Mouse (Mus musculus) macrophage (primary cell): ENCODE measurements around the gene Ghrhr. TPM values are rescaled to one million over a fixed set of nuclear protein-coding genes. Genes with fewer than 3 reads are reported as not detected.

Experiments
- H3K27ac ChIP-seq: fragments of 350-480 bp; formaldehyde crosslinking; 2 replicates; pipeline ENCODE4 v1.9.0; 2021
- H3K36me3 ChIP-seq: fragments of 350-480 bp; formaldehyde crosslinking; 2 replicates; pipeline ENCODE4 v1.9.0; 2021; ENCODE audit errors: inconsistent target
- H3K4me3 ChIP-seq: fragments of 350-480 bp; formaldehyde crosslinking; 2 replicates; pipeline ENCODE4 v1.9.0; 2021; ENCODE audit errors: inconsistent target
- H3K79me2 ChIP-seq: fragments of 350-480 bp; formaldehyde crosslinking; 2 replicates; pipeline ENCODE4 v1.9.0; 2021; ENCODE audit errors: inconsistent target
- WGBS: methylation state at CpG from one replicate; pipeline ENCODE4 v1.1.7; 2026; ENCODE audit warnings: inconsistent platforms; ENCODE audit not compliant: missing documents; 5-methylcytosine and 5-hydroxymethylcytosine counted together
- polyA plus RNA-seq: library from polyadenylated mRNA; stranded (reverse); fragments of 250-400 nt; gene quantifications from 3 replicates; pipeline ENCODE4 v1.2.4, GENCODE M21; 2018; ENCODE audit warnings: inconsistent platforms

Ghrhr gene
- polyA plus RNA-seq, 1 experiment from 2014 or later = not detected

- 95% methylated on average over 3 of the region's 3 CpGs for WGBS
- Histone ChIP-seq H3K79me2 (no peaks in the 10 kb centered on the region), H3K4me3 (no peak overlapping the region), H3K36me3 (no peaks in the 10 kb centered on the region), H3K27ac (no peak overlapping the region)
Observed at GRCm38 (mm10) chr6:55396176-55396575, 20.1 kb downstream of the Ghrhr start.

DNA sequence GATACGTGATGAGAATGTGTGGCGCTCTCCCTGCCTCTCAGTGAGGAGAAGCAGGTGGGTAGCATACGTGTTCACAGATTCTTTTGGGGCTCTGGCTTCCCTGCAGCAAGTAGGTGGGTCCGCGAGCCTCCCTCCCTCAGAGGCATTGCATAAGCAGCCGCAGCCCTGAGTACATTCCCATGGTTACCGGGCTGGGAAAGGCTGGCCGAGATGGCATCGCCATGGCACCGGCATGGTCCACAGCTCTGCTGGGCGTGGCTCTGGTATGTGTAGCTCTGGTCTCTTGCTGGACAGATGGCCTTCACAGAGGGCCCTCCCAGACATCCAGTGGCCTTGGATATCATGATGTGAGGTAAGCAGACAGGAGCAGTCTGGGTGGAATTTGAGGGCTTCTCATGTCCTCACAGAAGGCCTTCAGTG is 20.5 kb downstream of the Ghrhr start:
- no peak overlapping the region for H3K27ac ChIP-seq
- no peaks in the 10 kb centered on the region for H3K36me3 ChIP-seq
- H3K79me2 ChIP-seq = no peaks in the 10 kb centered on the region
- 88% methylated on average over 11 of the region's 11 CpGs for WGBS
- H3K4me3 ChIP-seq = no peak overlapping the region

- no peaks in the 10 kb centered on the region for H3K36me3 ChIP-seq
- no peaks in the 10 kb centered on the region for H3K79me2 ChIP-seq
- no peak overlapping the region for H3K27ac ChIP-seq
- no peak overlapping the region for H3K4me3 ChIP-seq
- 85% methylated on average over 9 of the region's 9 CpGs for WGBS
Observed at GRCm38 (mm10) chr6:55398869-55399628, 23.0 kb downstream of the Ghrhr start.

DNA sequence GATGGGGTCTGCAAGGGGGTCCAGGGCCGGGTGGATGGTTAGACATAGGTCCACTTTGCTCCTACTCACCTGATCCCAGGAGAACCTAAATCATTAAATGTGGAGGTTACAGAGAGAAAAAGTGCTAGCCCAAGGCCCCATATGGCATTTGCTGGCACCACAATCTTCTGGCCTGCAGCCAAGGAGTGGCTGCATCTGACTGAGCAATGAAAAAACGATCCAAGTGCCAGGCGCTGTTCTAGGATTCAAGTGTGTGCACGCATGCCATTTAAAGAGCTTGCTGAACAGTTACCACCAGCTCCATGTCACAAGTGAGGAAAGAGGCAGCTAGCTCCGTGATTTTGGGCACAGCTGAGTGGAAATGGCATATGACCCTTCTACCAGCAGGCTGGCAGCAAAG is 23.8 kb downstream of the Ghrhr start:
- Histone ChIP-seq H3K79me2 (no peaks in the 10 kb centered on the region), H3K36me3 (no peaks in the 10 kb centered on the region), H3K27ac (no peak overlapping the region), H3K4me3 (no peak overlapping the region)
- WGBS = 55% methylated on average over 5 of the region's 5 CpGs

- Histone ChIP-seq H3K36me3 (no peaks in the 10 kb centered on the region), H3K79me2 (no peaks in the 10 kb centered on the region), H3K27ac (no peak overlapping the region), H3K4me3 (no peak overlapping the region)
- 63% methylated on average over 9 of the region's 9 CpGs for WGBS
Observed at GRCm38 (mm10) chr6:55402041-55402776, 26.1 kb downstream of the Ghrhr start.

DNA sequence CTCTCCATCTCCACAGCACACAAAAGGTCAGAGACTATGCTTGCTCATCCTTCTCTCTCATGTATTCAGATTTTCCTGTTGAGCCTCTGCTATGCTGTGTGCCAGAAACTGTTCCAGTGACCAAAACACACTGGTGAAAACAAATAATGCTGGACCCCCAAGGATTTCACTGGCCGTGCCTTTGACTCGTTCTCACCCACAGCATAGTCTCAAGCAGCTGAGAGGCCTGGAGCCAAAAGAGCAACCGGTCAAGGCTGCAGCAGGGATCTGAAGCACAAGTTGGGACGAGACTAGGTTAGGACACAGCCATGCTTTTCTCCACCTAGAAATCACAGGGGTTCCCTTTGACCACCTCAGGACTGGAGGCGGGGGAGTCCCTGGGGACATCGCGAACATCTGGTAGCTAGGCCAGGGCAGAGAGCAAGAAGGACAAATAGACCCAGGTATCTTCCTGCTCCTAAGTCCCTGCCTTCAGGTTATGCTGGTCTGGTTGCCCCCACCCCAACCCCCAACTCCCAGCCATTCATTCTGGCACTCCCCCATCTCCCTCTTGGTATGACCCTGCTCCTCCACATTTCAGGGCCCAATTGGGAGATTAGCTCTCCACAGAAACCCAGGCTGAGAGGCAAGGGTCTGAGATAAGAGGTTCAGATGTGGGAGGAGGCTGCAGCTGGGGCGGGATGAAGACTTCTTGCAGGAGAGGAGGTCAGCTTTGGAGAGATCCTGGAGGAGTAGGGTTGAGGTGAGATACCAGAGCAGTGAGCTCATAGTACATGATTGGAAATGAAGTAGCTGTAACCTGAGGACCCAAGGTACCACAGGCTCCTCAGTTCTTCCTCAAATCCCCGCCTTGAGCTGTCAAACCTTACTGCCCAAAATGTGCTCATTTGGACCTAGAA is 27.6 kb downstream of the Ghrhr start:
- no peaks in the 10 kb centered on the region for H3K79me2 ChIP-seq
- H3K4me3 ChIP-seq = no peak overlapping the region
- WGBS = 88% methylated on average over 9 of the region's 9 CpGs
- H3K36me3 ChIP-seq = no peaks in the 10 kb centered on the region
- H3K27ac ChIP-seq = no peak overlapping the region

- no peak overlapping the region for H3K4me3 ChIP-seq
- no peaks in the 10 kb centered on the region for H3K79me2 ChIP-seq
- no peak overlapping the region for H3K27ac ChIP-seq
- H3K36me3 ChIP-seq = no peaks in the 10 kb centered on the region
- WGBS = 86% methylated on average over 5 of the region's 5 CpGs
Observed at GRCm38 (mm10) chr6:55404421-55404990, 28.4 kb downstream of the Ghrhr start.

DNA sequence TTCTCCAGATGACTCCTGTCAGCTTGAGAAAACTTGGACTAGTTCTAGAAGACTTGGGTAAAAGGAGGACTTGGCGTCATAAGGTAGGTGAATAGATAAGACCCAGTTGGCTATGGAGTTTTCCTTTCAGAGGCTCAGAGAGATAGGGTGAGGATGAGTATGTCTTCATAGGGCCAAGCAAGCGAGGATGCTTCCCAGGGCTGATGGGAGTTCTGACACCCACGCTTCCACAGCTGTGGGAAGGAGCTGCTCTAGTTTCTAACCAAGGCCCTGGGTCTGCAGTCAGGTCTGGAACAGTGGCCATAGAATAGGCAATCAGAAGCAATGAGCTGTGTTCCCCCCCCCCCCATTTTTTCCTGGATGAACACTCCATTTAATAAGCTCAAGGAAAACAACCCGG is 31.2 kb downstream of the Ghrhr start:
- WGBS = 86% methylated on average over 4 of the region's 4 CpGs

GRCm38 (mm10) chr6:55410119-55410775 is 34.2 kb downstream of the Ghrhr start:
- Histone ChIP-seq H3K4me3 (no peak overlapping the region), H3K36me3 (no peaks in the 10 kb centered on the region), H3K79me2 (no peaks in the 10 kb centered on the region), H3K27ac (no peak overlapping the region)
- 39% methylated on average over 7 of the region's 7 CpGs for WGBS

More for the DNA sequence above, 31.2 kb downstream of the Ghrhr start:
- H3K36me3 ChIP-seq = no peaks in the 10 kb centered on the region
- no peak overlapping the region for H3K4me3 ChIP-seq
- no peak overlapping the region for H3K27ac ChIP-seq
- H3K79me2 ChIP-seq = no peaks in the 10 kb centered on the region

GRCm38 (mm10) chr6:55410977-55411376 is 34.9 kb downstream of the Ghrhr start:
- 93% methylated on average over 5 of the region's 5 CpGs for WGBS
- no peak overlapping the region for H3K27ac ChIP-seq
- no peaks in the 10 kb centered on the region for H3K79me2 ChIP-seq
- H3K36me3 ChIP-seq = no peaks in the 10 kb centered on the region
- H3K4me3 ChIP-seq = no peak overlapping the region

- H3K79me2 ChIP-seq = no peaks in the 10 kb centered on the region
- H3K27ac ChIP-seq = no peak overlapping the region
- H3K4me3 ChIP-seq = no peak overlapping the region
- WGBS = 87% methylated on average over 5 of the region's 5 CpGs
- H3K36me3 ChIP-seq = no peaks in the 10 kb centered on the region
Observed at GRCm38 (mm10) chr6:55416202-55416601, 40.1 kb downstream of the Ghrhr start.

DNA sequence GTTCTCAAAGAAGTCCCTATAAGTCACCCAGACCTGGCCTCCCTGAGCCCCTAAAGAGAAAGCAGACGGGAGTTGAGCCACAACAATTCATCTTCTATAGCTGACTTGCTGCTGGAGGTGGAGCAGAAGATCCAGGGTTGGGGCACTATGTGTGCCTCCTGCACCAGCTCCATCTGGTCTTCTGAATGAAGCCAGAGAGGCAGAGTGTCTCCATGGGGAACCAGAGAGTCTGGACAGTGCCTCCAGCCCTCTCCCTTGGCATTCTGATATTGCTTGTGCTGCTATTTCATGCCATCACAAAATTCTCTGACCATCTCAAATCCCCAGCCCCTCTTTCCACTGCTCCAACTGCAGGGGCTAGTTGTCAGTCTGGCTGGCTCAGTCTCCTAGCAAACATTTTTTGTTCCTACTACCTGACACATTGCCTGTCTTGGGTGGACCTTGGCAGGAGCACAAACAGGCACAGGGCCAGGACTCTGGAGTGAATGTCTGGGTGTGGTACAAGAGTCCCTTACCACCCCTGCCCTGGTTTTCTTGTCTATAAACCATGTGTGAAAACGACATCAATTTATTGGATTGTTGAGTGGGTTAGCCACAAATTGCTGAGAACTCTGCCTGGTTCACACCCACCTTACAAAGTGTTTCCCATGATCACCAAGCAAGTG is 42.8 kb downstream of the Ghrhr start:
- Histone ChIP-seq H3K79me2 (no peaks in the 10 kb centered on the region), H3K4me3 (no peak overlapping the region), H3K36me3 (no peaks in the 10 kb centered on the region), H3K27ac (no peak overlapping the region)
- 43% methylated on average over 2 of the region's 2 CpGs for WGBS

- WGBS = 75% methylated on average over 3 of the region's 3 CpGs
- Histone ChIP-seq H3K36me3 (no peaks in the 10 kb centered on the region), H3K4me3 (no peak overlapping the region), H3K79me2 (no peaks in the 10 kb centered on the region), H3K27ac (no peak overlapping the region)
Observed at GRCm38 (mm10) chr6:55420411-55420810, 44.3 kb downstream of the Ghrhr start.
